Mouse (Mus musculus) lung, postnatal 0 days (tissue): ENCODE data around the gene Birc6.

Experiments
- CTCF ChIP-seq: IDR thresholded peaks from 2 replicates; pipeline ENCODE4 v1.5.1; 2016; ENCODE audit warnings: antibody characterized with exemption, mild to moderate bottlenecking
- EP300 ChIP-seq: IDR thresholded peaks from 2 replicates; pipeline ENCODE4 v1.6.1; 2016; ENCODE audit warnings: antibody characterized with exemption, mild to moderate bottlenecking, control low read depth

DNA sequence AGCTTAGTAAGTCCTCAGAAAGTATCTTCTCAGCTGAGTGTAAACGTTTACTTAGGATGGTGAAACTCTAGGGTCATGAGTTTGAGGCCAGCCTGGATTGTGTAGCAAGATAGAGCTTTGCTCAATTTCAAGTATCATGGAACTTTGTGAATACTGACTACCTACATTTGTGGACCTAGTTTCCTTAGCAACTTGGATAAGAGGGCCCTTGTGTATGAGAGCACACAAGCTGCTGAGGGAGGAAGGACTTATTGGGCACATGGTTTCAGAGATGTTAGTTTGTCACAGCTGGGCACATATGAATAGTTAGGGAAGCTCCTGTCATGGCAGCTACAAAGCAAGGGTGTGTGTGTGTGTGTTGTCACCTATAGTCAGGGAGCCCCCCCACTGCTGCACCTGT lies 52.6 kb downstream of the Birc6 start:
- TF ChIP-seq CTCF (no peak), EP300 (no peak)
